Mouse (Mus musculus) MEL (cell line): ENCODE results near the gene Anxa2. TPM values are rescaled to one million over a fixed set of nuclear protein-coding genes. Genes with fewer than 3 reads are reported as not detected.

Experiments used
- DNase-seq: peaks from one replicate; pipeline ENCODE4 v3.0.0; 2011; ENCODE audit warnings: low read depth, low spot score
- H3K27ac ChIP-seq: 2 replicates; pipeline ENCODE4 v1.5.1; 2012; ENCODE audit warnings: low read depth, mild to moderate bottlenecking, control low read depth, low read length, moderate library complexity; ENCODE audit not compliant: control insufficient read depth
- H3K27me3 ChIP-seq, 2 experiments: fragments of 150-350 bp in 1 of 2; sonication (generic) in 1 of 2; 2 replicates each; pipeline ENCODE4 v1.6.1; 2012; ENCODE audit warnings: low read length in 2 of 2, mild to moderate bottlenecking in 2 of 2, improper control_type of control experiment in 1 of 2, moderate library complexity in 1 of 2; ENCODE audit not compliant: insufficient read depth in 2 of 2, control insufficient read depth in 1 of 2
- H3K36me3 ChIP-seq, 2 experiments: 2 replicates each; pipeline ENCODE4 v1.6.1; 2012 to 2014; ENCODE audit warnings: low read length in 2 of 2, improper control_type of control experiment in 1 of 2, inconsistent platforms in 1 of 2, mild to moderate bottlenecking in 1 of 2; ENCODE audit not compliant: insufficient read depth in 2 of 2, control insufficient read depth in 1 of 2
- H3K4me1 ChIP-seq, 2 experiments: fragments of 150-350 bp in 1 of 2; sonication (generic) in 1 of 2; 2 replicates each; pipeline ENCODE4 v1.6.1; 2012; ENCODE audit warnings: low read length in 2 of 2, improper control_type of control experiment in 1 of 2, mild to moderate bottlenecking in 1 of 2; ENCODE audit not compliant: insufficient read depth in 2 of 2, control insufficient read depth in 1 of 2
- H3K4me3 ChIP-seq, 2 experiments: fragments of 150-350 bp in 1 of 2; sonication (generic) in 1 of 2; 2 replicates each; pipeline ENCODE4 v1.5.1; 2012; ENCODE audit warnings: low read depth in 2 of 2, low read length in 2 of 2, mild to moderate bottlenecking in 2 of 2, moderate library complexity in 2 of 2, control low read depth in 1 of 2, improper control_type of control experiment in 1 of 2; ENCODE audit not compliant: control insufficient read depth in 1 of 2, insufficient read depth in 1 of 2
- H3K79me2 ChIP-seq: 2 replicates; pipeline ENCODE4 v1.6.1; 2012; ENCODE audit warnings: mild to moderate bottlenecking, low read length, moderate library complexity; ENCODE audit not compliant: control insufficient read depth, poor library complexity, insufficient read depth
- H3K9ac ChIP-seq: 2 replicates; pipeline ENCODE4 v1.6.1; 2012; ENCODE audit warnings: low read depth, mild to moderate bottlenecking, control low read depth, low read length, moderate library complexity; ENCODE audit not compliant: control insufficient read depth, poor library complexity, severe bottlenecking
- H3K9me3 ChIP-seq: fragments of 150-350 bp; sonication (generic); replicated peaks from 2 replicates; pipeline ENCODE4 v1.6.1; 2012; ENCODE audit warnings: mild to moderate bottlenecking, low read length, improper control_type of control experiment, moderate library complexity; ENCODE audit not compliant: insufficient read depth
- BHLHE40 ChIP-seq: IDR thresholded peaks from 2 replicates; pipeline ENCODE4 v1.6.1; 2012; ENCODE audit warnings: low read depth, mild to moderate bottlenecking, inconsistent platforms, low read length, improper control_type of control experiment, borderline replicate concordance
- CHD1 ChIP-seq: IDR thresholded peaks from 2 replicates; pipeline ENCODE4 v1.6.1; 2012; ENCODE audit warnings: low read depth, mild to moderate bottlenecking, inconsistent platforms, low read length, improper control_type of control experiment
- E2F4 ChIP-seq: IDR thresholded peaks from 2 replicates; pipeline ENCODE4 v1.6.1; 2011; ENCODE audit warnings: low read depth, low read length, improper control_type of control experiment, borderline replicate concordance
- EP300 ChIP-seq, 2 experiments: IDR thresholded peaks; 2 replicates each; pipeline ENCODE4 v1.6.1; 2011; ENCODE audit warnings: improper control_type of control experiment in 2 of 2, low read length in 2 of 2, low read depth in 1 of 2, mild to moderate bottlenecking in 1 of 2
- GABPA ChIP-seq: IDR thresholded peaks from 2 replicates; pipeline ENCODE4 v1.6.1; 2012; ENCODE audit warnings: low read depth, mild to moderate bottlenecking, inconsistent platforms, low read length, improper control_type of control experiment, moderate library complexity
- HCFC1 ChIP-seq: IDR thresholded peaks from 2 replicates; pipeline ENCODE4 v1.6.1; 2012; ENCODE audit warnings: low read depth, mild to moderate bottlenecking, inconsistent platforms, low read length, improper control_type of control experiment, moderate library complexity
- JUND ChIP-seq: IDR thresholded peaks from 2 replicates; pipeline ENCODE4 v1.6.1; 2011; ENCODE audit warnings: low read depth, mild to moderate bottlenecking, improper control_type of control experiment, low read length
- KAT2A ChIP-seq: conservative IDR thresholded peaks from 2 replicates; pipeline ENCODE4 v1.6.1; 2012; ENCODE audit warnings: low read depth, low read length, improper control_type of control experiment, inconsistent platforms
- MAFK ChIP-seq: IDR thresholded peaks from 2 replicates; pipeline ENCODE4 v1.6.1; 2011; ENCODE audit warnings: low read depth, mild to moderate bottlenecking, low read length, improper control_type of control experiment, borderline replicate concordance
- MAZ ChIP-seq: IDR thresholded peaks from 2 replicates; pipeline ENCODE4 v1.6.1; 2012; ENCODE audit warnings: low read depth, mild to moderate bottlenecking, inconsistent platforms, low read length, improper control_type of control experiment
- MEF2A ChIP-seq: IDR thresholded peaks from 2 replicates; pipeline ENCODE4 v1.6.1; 2014; ENCODE audit warnings: low read depth, mild to moderate bottlenecking, inconsistent platforms, low read length, improper control_type of control experiment; ENCODE audit not compliant: poor library complexity, insufficient replicate concordance, severe bottlenecking; ENCODE audit errors: extremely low read depth
- MXI1 ChIP-seq: IDR thresholded peaks from 2 replicates; pipeline ENCODE4 v1.6.1; 2011; ENCODE audit warnings: mild to moderate bottlenecking, low read depth, low read length, improper control_type of control experiment
- NELFE ChIP-seq: IDR thresholded peaks from 2 replicates; pipeline ENCODE4 v1.6.1; 2011; ENCODE audit warnings: low read depth, low read length, improper control_type of control experiment
- NRF1 ChIP-seq: IDR thresholded peaks from 2 replicates; pipeline ENCODE4 v1.6.1; 2014; ENCODE audit warnings: low read depth, mild to moderate bottlenecking, inconsistent platforms, low read length, improper control_type of control experiment, moderate library complexity; ENCODE audit not compliant: poor library complexity, insufficient read depth, severe bottlenecking
- POLR2A ChIP-seq, 2 experiments: IDR thresholded peaks; 2 replicates each; pipeline ENCODE4 v1.6.1; 2011 to 2012; ENCODE audit warnings: low read length in 2 of 2, mild to moderate bottlenecking in 2 of 2, control low read depth in 1 of 2, improper control_type of control experiment in 1 of 2, low read depth in 1 of 2, moderate library complexity in 1 of 2; ENCODE audit not compliant: control insufficient read depth in 1 of 2, insufficient read depth in 1 of 2, poor library complexity in 1 of 2
- POLR2AphosphoS5 ChIP-seq: IDR thresholded peaks from 2 replicates; pipeline ENCODE4 v1.6.1; 2012; ENCODE audit warnings: low read depth, borderline replicate concordance, mild to moderate bottlenecking, inconsistent platforms, low read length, moderate library complexity, mixed read lengths
- RAD21 ChIP-seq: IDR thresholded peaks from 2 replicates; pipeline ENCODE4 v1.6.1; 2011; ENCODE audit warnings: mild to moderate bottlenecking, low read depth, low read length, improper control_type of control experiment
- SMC3 ChIP-seq: IDR thresholded peaks from 2 replicates; pipeline ENCODE4 v1.6.1; 2011; ENCODE audit warnings: low read depth, low read length, improper control_type of control experiment
- TBP ChIP-seq: IDR thresholded peaks from 2 replicates; pipeline ENCODE4 v1.8.0; 2011; ENCODE audit warnings: low read depth, low read length, improper control_type of control experiment
- TCF12 ChIP-seq: IDR thresholded peaks from 2 replicates; pipeline ENCODE4 v1.6.1; 2014; ENCODE audit warnings: low read depth, mild to moderate bottlenecking, inconsistent platforms, low read length, improper control_type of control experiment, moderate library complexity
- UBTF ChIP-seq: IDR thresholded peaks from 2 replicates; pipeline ENCODE4 v1.6.1; 2012; ENCODE audit warnings: low read depth, mild to moderate bottlenecking, inconsistent platforms, low read length, improper control_type of control experiment, moderate library complexity, borderline replicate concordance; ENCODE audit not compliant: insufficient read depth
- USF1 ChIP-seq: IDR thresholded peaks from 2 replicates; pipeline ENCODE4 v1.6.1; 2014; ENCODE audit warnings: low read depth, mild to moderate bottlenecking, inconsistent platforms, low read length, improper control_type of control experiment, moderate library complexity
- USF2 ChIP-seq, 2 experiments: IDR thresholded peaks; 2 replicates each; pipeline ENCODE4 v1.6.1; 2011 to 2012; ENCODE audit warnings: improper control_type of control experiment in 2 of 2, low read length in 2 of 2, borderline replicate concordance in 1 of 2, inconsistent platforms in 1 of 2, low read depth in 1 of 2, mild to moderate bottlenecking in 1 of 2; ENCODE audit not compliant: insufficient read depth in 1 of 2
- ZC3H11A ChIP-seq: IDR thresholded peaks from 2 replicates; pipeline ENCODE4 v1.6.1; 2012; ENCODE audit warnings: low read depth, mild to moderate bottlenecking, inconsistent platforms, low read length, improper control_type of control experiment
- ZMIZ1 ChIP-seq: IDR thresholded peaks from 2 replicates; pipeline ENCODE4 v1.6.1; 2012; ENCODE audit warnings: low read depth, mild to moderate bottlenecking, inconsistent platforms, low read length, improper control_type of control experiment, moderate library complexity
- ZNF384 ChIP-seq: IDR thresholded peaks from 2 replicates; pipeline ENCODE4 v1.6.1; 2012; ENCODE audit warnings: low read depth, mild to moderate bottlenecking, inconsistent platforms, low read length, improper control_type of control experiment
- polyA plus RNA-seq, 2 experiments: library from polyadenylated mRNA; stranded (reverse) in 1 of 2; unstranded in 1 of 2; fragments of >175 nt in 1 of 2; fragments of >200 nt in 1 of 2; gene quantifications; 2 replicates each; pipeline versions ENCODE4 v1.2.1 to v1.2.4; 2012; ENCODE audit warnings: low replicate concordance in 2 of 2, low read depth in 1 of 2; ENCODE audit not compliant: insufficient read length in 2 of 2, insufficient read depth in 1 of 2, missing spikeins in 1 of 2
- total RNA-seq: library from RNA; depleted of rRNA; stranded (reverse); fragments of 300-350 nt; gene quantifications from 2 replicates; pipeline ENCODE4 v1.2.3, GENCODE M21; 2012

The Anxa2 gene
- total and polyA plus RNA-seq, 3 experiments = 33.9 to 190 TPM; not detected in 1

DNA sequence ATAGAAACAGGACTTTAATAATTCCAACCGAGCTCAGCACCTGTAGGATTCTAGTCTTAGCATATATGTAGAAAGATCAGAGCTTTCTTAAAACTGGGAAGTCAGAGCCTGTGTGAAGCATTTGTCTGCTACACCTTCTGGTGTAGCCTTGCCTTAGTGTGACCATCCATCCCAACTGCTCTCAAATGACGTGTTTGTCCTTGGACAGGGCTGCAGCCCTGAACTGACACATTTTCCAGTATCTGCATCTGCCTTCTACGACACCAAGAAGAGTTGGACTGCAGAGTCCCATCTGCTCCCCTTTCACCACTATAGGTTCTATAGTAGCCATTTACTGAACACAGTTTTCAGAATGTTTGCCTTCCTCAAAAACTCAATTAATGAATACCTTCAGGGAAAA, 22.9 kb upstream of the Anxa2 start:
- no peak for DNase-seq
- H3K79me2 ChIP-seq = no peaks in the 10 kb centered on the region
- no peaks in the 10 kb centered on the region for H3K27me3 ChIP-seq
- TF ChIP-seq CHD1 (no peak), SMC3 (no peak), NELFE (no peak), POLR2A (IDR thresholded peaks at IDR 0.05; ENCODE audit: control insufficient read depth in 1 of 2, insufficient read depth in 1 of 2, low read depth in 1 of 2, low read length in 2 of 2, poor library complexity in 1 of 2) (no peak)
- no peak overlapping the region for H3K27ac ChIP-seq
- no peak overlapping the region for H3K9ac ChIP-seq
- no peak overlapping the region for H3K4me3 ChIP-seq
- peaks cover 0 to 6% of the 10 kb centered on the region in 2 experiments; a peak in 2 of 4 replicates for H3K36me3 ChIP-seq
- no peaks in the 10 kb centered on the region for H3K4me1 ChIP-seq
- H3K9me3 ChIP-seq = no peaks in the 10 kb centered on the region

DNA sequence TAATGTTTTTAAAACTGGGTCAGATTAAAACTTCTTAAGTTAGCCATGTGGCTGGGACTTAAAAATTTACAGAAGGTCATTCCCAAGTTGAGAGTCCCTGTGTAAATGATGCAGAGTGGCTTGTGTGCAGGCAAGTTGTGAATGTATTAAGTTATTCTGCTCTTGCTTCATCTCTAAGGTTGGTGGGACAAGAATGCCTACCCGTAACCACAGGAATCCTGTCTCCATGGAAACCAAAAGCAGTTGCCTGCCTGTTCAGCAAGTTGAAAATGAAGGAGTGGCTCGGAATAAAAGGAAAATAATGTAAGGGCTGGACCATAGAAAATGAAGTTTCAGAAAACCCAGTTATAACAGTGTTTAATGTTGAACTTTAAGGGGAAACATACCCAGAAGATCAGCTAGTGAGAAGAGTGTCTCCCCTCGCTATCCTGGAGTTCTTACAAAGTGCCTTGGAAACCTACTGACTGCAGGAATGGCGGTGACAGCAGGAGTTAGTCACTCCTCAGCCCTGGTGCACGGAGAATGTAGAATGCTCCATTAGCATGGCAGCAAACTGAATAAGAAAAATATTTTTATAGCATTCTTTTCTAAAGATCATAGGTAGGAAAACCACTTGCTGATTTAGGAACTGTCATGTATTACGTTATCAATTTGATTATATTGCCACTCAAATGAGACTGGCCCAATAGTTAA, 21.4 kb upstream of the Anxa2 start:
- Histone ChIP-seq H3K36me3 (no peaks in the 10 kb centered on the region; a peak in 1 of 4 replicates), H3K9ac (no peak overlapping the region)

DNA sequence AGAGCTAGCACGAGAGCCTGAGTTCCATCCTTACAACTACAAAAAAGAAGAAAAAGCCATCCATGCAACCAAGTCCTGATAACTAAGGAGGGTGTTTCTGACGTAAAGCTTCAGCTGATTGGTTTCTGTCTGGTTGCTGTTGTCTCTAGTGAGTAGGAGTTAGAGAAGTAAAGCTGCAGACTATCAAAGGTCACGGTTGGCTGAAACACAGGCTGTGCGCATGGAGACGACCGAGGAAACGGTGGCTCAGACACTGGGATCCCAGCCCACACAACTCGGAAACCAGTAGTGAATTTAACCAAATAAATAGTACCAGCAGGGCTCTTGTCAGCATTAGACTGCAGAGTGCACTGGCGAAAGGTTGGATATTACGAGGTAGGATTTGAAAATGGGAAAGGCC, 18.2 kb upstream of the Anxa2 start:
- Histone ChIP-seq H3K9ac (no peak overlapping the region), H3K27ac (no peak overlapping the region)

More for the DNA sequence above, 21.4 kb upstream of the Anxa2 start:
- Histone ChIP-seq H3K9me3 (no peaks in the 10 kb centered on the region), H3K27me3 (no peaks in the 10 kb centered on the region), H3K27ac (no peak overlapping the region), H3K4me3 (no peak overlapping the region), H3K79me2 (no peaks in the 10 kb centered on the region), H3K4me1 (no peaks in the 10 kb centered on the region)
- DNase-seq = no peak
- TF ChIP-seq EP300 (IDR thresholded peaks at IDR 0.05; ENCODE audit: low read depth in 1 of 2, low read length in 2 of 2) (no peak), UBTF (no peak), ZMIZ1 (no peak), BHLHE40 (no peak), RAD21 (no peak), MAFK (no peak), CHD1 (no peak), MXI1 (no peak), MAZ (no peak), USF1 (no peak), TBP (no peak), HCFC1 (no peak), KAT2A (no peak), ZC3H11A (no peak), E2F4 (no peak), MEF2A (no peak), USF2 (IDR thresholded peaks at IDR 0.05; ENCODE audit: borderline replicate concordance in 1 of 2, insufficient read depth in 1 of 2, low read depth in 1 of 2, low read length in 2 of 2) (no peak)

More for the DNA sequence above, 18.2 kb upstream of the Anxa2 start:
- Histone ChIP-seq H3K4me3 (no peak overlapping the region), H3K9me3 (no peaks in the 10 kb centered on the region), H3K79me2 (no peaks in the 10 kb centered on the region), H3K4me1 (no peaks in the 10 kb centered on the region), H3K27me3 (no peaks in the 10 kb centered on the region), H3K36me3 (no peaks in the 10 kb centered on the region)
- no peak for TF ChIP-seq JUND
- TF ChIP-seq ZMIZ1 = no peak
- no peak for TF ChIP-seq NRF1
- TF ChIP-seq POLR2AphosphoS5 = no peak
- TF ChIP-seq TCF12 = no peak
- no peak for TF ChIP-seq ZNF384
- no peak for TF ChIP-seq GABPA
- TF ChIP-seq MXI1 = no peak
- TF ChIP-seq EP300 (IDR thresholded peaks at IDR 0.05; ENCODE audit: low read depth in 1 of 2, low read length in 2 of 2) = no peak
- TF ChIP-seq UBTF = no peak
- no peak for TF ChIP-seq MAFK
- DNase-seq = no peak
